Mouse (Mus musculus) limb, embryonic 13.5 days (tissue): ENCODE measurements around the gene Nmt2. TPM values are rescaled to one million over a fixed set of nuclear protein-coding genes. Genes with fewer than 3 reads are reported as not detected.

Experiments used
- polyA plus RNA-seq: library from polyadenylated mRNA; unstranded; fragments of >200 nt; fragmentation: Nextera tagmentation; extraction: Ambion mirVana; gene quantifications from 2 replicates; pipeline ENCODE4 v1.2.1, GENCODE M21; 2015

The Nmt2 gene
- polyA plus RNA-seq, 1 experiment from 2014 or later = 42.0 TPM

Other genes with a start within 250 kb of the Nmt2 start
- gene Fam171a1, start 170.0 kb upstream of the Nmt2 start, polyA plus RNA-seq = 33.7 and 35.6 TPM in 2 replicates
- gene Rpp38, start 48.4 kb downstream of the Nmt2 start, polyA plus RNA-seq = 19.3 and 19.7 TPM in 2 replicates
- 0.31 and 0.54 TPM in 2 replicates for gene Acbd7, start 52.0 kb downstream of the Nmt2 start, polyA plus RNA-seq
- gene Olah, start 113.0 kb downstream of the Nmt2 start, polyA plus RNA-seq = 0.11 and 0.15 TPM in 2 replicates
- not detected in 2 replicates for gene Meig1, start 138.4 kb downstream of the Nmt2 start, polyA plus RNA-seq
- gene Dclre1c, start 139.9 kb downstream of the Nmt2 start, polyA plus RNA-seq = 7.7 TPM in 2 replicates
- 20.8 and 22.3 TPM in 2 replicates for gene Suv39h2, start 190.8 kb downstream of the Nmt2 start, polyA plus RNA-seq
- gene Gm45902, start 228.6 kb downstream of the Nmt2 start, polyA plus RNA-seq = 5.4 and 5.6 TPM in 2 replicates
- gene Hspa14, start 228.6 kb downstream of the Nmt2 start, polyA plus RNA-seq = 106 and 109 TPM in 2 replicates
- 0.10 and 0.17 TPM in 2 replicates for gene Cdnf, start 228.8 kb downstream of the Nmt2 start, polyA plus RNA-seq